Mouse (Mus musculus) layer of hippocampus, postnatal 36 days (tissue): Measurements from ENCODE around the gene Sdc3. TPM values are rescaled to one million over a fixed set of nuclear protein-coding genes. Genes with fewer than 3 reads are reported as not detected.

Experiments
- DNase-seq, 2 experiments: peaks; one replicate each; pipeline ENCODE4 v3.0.0; 2022
- total RNA-seq, 2 experiments: library from RNA; stranded (reverse); gene quantifications; 2 replicates each; pipeline ENCODE4 v1.2.3; 2021

Gene Sdc3
- total RNA-seq, 2 experiments from 2014 or later, result 127 to 136 TPM

DNA sequence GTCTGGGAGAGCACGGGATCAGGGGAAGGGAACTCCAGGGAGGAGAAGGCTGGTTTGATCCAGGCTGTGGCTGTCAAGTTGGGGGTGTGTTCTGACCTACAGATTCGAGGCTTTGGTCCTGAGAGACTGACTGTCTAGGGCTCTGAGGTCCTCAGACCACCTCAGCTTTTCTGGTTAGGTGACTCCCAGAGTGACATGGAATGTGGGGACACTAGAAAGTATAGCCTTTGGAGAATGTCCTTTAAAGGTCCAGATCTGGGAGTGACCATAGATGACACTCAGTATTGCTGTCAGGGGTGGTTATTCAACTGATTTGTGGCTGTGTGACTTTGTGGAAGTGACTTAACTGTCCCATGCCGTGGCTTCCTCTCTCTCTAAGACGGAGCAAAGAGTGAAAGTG is 2.4 kb downstream of the Sdc3 start:
- DNase-seq, result no peak

DNA sequence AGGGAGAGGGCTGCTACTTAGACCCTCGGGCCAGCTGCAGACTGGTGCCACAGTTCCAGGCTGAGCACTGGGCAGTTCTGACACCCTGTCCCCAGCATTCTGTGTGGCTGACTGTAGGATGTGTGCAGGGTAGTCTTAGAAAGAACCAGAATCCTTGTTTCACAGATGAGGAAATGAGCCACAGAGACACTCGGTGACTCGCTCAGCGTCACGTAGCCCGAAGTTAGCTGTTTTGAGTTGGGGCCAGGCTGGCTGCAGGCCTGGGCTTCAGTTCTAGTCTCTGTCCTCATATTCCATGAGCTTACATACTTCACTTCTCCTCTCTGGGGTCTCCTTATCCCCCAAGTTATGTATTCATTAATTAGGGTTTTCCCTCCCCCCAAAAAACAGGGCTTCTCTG is 3.6 kb downstream of the Sdc3 start:
- no peak for DNase-seq

DNA sequence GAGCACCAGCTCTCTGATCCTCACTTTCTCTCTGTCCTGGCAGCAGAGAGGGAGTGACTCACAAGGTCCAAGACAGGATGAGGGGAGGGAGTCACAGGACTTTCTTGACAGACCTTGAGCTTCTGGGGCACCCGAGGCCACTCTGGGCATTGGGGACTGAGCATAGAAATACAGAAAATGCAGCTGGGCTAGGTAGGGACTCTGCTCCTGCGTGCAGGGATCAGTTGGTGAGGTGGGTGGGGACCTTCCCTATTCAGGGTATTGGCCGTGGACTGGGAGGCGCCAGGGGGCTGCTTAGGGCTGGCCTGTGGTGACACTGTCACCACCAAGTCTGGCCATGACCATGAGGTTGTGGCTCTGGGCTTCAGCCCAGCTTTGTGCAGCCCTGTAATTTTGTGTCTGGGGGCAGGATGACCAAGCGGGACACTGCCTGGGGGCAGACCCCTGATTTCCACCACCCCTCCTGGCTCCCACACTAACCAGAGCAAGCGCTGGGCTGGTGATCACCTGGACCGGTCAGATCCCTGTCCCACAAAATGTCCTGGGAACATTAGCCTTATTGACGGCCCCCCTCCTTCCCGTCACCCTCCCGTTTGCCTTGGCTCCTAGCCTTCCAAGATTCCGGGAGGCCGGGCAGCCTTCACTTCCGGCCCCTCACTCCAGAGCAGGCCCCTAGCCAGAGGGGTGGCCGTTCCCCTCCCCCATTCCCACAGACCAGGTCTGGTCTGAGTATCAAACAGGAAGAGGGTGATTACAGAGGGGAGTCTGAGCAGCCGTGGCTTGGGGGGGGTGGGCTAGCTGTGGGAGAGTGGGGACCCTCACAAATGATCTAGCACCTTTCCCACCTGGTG is 5.1 kb downstream of the Sdc3 start:
- DNase-seq, result no peak

DNA sequence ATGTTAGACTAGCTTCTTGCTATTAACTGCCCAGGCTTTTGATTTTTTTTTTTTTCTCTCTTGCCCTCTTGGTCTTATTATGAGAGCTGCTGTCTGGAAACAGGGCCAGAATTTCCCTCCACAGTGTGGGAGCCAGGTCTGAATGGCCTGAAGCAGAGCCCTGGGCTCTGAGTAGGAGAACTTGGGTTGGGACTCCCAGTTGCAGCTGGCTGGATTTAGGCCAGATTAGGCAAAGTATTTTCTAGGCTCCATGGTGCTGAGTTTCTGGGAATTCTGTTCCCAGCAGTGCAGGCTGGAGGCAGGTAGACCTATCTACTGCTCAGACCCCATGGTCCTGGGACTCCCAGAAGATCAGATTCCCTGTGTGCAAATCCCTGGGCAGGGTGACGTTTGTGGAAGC is 6.1 kb downstream of the Sdc3 start:
- no peak for DNase-seq

DNA sequence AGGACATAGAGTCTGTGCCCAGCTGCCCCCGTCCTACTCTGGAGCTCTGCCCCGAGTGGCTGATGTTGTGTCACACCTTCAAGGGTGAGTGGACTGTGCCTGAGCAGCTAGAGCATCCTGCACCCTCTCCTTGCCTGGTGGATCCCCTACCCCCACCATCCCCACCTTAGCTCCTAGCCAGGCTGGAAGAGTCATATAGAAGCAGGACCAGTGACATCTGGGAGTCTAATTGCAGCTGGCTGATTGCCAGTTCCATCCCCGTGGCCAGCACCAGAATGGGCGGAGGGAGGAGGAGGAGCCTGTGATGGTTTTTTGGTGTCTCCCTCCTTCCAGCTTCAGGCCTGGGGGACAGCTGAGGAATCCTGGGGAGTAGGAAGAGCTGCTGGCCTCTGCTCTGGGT is 6.8 kb downstream of the Sdc3 start:
- no peak for DNase-seq

DNA sequence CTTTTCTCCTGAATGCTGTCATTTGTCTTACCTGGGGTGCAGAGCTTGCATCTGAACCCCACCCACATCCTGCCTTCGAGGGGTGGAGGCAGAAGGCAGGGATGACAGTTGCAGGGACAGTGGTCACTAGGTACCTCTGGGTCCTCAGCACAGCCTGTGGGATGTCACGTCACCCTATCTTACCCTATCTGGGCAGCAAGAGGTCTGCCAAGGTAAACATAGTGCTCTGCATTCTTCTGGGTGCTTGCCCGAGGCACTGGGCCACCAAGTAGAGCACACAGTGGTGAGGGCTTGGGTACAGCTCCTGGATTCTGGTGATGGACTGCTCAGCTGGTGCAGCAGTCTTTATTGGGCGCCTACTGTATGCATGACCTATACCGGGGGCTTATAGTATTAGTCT is 7.2 kb downstream of the Sdc3 start:
- DNase-seq, result no peak

DNA sequence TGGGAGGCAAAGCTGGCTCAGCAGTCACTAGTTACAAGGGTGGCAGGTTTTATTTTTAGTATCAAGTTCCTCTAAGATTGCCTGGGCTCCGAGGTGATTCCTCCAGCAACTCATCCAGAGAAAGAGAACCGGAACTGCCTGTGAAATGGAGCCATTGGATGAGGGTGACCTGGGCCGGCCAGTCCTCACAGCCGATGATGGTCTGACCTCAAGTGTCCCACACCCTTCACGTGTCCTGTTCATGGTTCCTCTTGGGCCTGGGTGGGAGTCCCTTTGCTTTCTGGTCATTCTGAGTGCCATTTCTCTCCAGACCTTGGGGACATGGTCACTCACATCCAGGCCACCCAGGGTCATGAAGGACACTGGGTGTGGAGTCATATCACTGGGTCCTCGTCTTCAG is 7.8 kb downstream of the Sdc3 start:
- DNase-seq, result no peak

DNA sequence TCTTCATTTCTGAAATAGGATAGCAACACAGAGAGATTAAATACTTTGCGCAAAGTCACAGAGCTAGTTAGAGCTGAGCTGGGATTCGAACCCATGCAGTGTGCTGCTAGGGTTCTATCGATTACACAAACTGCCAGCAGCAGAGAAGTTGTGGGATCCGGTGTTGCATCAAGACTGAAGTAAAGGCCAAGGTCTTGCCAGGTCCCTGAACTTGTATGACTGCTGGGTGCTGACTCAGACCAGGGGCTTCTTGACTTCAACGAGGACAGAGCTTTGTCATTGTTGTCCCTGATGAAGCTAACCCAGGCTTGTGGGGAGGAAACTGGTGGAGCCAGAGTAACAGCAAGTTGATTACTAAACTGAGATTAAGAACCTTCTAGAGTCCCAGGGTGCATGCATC is 8.9 kb downstream of the Sdc3 start:
- no peak for DNase-seq

DNA sequence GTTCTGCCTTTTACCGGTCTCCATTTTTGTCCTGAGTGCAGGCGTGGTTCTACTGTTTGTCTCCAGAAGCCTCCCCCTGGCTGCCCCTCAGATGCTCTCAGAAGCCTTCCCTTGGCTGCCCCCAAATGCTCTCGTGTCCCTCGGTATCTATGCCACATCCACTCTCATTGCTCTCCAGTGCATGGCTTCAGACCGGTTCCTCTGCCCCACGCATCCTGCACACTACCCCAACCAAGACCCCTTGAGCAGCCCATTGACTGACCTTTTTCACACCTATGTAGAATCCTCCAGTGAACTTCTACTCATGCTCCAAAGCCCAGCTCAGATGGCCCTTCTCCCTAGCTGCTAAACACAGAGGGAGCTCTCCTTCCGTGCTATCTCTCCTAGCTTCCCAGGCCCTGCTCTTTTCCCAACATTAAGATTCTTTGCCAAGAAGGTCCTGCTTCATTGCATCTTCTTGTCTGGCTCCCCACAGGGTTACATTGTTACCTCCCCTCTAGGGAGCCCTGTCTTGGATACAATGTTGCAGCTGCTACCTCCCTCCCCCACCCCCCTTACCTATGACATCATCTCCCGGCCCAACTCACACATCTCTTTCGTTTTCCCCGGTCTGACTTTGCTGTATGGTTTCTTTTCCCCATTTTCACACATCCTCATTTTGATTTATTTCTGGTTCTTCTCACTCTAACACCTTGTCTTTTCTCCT is 9.4 kb downstream of the Sdc3 start:
- no peak for DNase-seq

DNA sequence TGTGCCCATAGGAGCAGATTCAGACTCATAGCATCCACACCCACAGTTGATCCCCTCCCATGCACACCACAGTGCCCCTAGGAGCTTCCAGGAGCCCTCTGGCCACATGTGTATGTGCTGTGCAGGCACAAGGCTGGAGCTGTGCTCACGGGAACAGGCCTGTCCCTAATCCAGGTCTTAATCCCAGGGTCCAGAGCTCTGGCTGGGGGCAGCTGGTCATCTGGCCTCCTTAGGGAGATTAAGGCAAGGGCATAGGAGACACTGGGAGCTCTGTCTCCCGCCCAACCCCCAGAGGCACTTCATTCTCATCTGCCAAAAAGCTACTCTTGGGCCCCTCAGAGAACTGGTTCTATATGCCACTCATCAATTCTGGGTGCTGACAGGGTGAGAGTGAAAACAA is 11.3 kb downstream of the Sdc3 start:
- DNase-seq, result no peak

DNA sequence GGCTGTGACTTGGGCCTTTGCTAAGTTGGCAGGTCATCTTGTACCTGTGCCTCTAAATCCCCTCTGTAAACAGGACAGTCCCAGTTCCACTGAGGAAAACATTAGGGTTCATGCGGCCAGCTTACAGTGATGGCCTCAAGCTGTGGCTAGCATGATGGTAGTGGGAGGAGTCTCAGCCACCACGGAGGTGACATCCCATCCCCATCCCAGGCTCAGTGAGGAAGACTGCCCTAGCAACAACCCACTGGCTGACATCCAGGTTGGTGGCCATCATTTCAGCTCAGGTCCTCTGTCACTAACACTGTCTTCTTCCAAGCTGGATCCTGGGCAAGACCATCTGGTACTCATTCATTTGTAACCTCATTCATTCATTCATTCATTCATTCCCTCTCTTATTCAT is 12.0 kb downstream of the Sdc3 start:
- no peak for DNase-seq

DNA sequence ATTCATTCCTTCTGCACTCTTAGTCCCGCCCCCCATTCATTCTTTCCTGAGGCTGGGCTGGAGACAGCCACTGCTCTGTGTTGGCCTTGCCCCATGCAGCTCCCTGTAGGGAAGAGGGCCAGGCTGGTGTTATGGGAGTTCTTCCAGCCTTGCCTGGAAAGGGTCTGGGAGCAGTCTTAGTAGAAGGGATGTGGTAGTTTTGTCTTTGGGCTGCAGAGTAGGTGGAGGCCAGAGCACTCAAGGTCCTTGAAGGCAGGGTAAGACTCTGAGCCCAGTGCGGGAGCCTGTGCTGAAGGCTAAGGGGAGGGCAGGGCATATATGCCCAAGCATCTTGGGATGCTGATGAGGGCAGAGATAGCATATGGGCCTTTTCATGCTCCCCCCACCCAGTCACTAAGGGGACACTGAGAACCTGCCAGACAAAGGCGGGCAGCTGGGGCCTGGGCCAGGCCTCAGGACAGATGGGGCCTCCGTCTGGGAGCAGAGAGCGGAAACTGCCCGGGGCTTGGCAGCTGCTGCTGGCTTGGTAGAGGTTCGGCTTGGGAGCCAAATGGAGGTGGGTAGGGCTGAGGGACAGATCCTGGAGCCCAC is 12.5 kb downstream of the Sdc3 start:
- peak; percentile 71 to 78 for DNase-seq

DNA sequence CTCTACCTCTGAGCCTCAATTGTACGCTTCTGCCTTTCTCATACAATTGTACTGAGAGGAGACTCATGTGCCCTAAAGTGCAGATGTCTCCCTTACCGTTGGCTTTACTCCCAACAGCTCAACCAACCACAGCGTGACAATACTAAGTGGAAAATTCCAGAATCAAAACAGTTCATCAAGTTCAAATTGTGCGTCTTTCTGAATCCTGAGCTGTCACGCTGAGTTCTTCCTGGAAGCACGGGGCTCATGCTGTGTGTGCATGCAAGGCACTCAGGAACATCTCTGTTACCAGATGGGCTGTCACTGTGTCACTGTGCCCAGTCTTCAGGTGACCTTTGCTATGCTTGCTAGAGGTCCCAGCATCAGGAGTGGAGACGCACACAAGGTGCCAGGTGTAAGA is 13.4 kb downstream of the Sdc3 start:
- DNase-seq, result no peak

DNA sequence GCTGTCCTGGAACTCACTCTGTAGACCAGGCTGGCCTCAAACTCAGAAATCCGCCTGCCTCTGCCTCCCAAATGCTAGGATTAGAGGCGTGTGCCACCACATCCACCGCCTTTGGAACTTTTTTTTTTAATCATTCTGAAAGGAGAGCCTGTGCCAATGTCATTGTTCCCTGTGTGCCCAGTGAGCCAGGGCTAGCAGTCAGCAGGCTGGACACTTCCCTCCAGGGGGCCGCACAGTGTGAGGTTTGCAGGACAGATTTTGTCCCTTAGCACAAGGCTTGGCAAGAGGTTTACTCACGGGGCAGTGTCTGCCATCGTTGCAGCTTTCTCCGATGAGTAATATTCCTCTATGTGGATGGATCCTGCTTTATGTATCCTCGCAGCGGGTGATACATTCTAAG is 14.4 kb downstream of the Sdc3 start:
- DNase-seq, result no peak

DNA sequence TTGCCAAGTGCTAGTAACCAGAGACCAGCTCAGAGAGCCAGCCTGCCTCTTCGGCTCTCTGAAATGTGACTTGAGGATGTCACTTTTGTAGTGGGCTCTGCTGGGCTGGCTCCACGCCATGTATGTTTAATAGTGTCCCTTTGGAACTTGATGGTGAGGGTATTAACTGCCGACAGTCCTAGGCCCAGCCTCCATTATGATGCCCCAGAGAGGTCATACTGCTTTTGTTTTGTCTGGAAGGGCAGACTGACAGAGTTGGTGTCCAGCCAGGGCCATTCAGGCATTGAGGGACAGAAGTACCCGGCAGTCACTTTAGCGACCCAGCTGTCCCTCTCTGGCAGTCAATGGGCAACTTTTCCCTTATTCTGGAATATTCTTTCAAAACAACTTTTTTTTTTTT is 17.4 kb downstream of the Sdc3 start:
- no peak for DNase-seq

DNA sequence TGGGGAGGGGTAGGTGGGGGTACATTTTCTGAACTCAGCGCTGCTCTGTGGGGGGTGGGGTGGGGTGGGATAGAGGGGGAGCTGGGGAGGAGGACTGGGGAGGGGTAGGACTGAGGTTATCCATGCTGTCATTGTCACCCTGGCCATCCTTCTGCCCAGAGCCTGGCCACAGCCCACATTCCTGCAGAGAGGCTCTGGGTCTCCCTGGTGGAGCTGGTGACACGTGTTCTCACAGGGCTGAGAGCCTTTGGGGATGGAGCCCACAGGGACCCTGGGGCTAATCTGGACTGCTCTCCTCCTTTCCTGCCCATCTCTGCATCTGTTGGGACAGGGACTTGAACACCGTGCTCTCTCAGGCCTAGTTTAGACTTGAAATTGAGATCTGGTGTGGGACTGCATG is 18.5 kb downstream of the Sdc3 start:
- DNase-seq, result no peak

DNA sequence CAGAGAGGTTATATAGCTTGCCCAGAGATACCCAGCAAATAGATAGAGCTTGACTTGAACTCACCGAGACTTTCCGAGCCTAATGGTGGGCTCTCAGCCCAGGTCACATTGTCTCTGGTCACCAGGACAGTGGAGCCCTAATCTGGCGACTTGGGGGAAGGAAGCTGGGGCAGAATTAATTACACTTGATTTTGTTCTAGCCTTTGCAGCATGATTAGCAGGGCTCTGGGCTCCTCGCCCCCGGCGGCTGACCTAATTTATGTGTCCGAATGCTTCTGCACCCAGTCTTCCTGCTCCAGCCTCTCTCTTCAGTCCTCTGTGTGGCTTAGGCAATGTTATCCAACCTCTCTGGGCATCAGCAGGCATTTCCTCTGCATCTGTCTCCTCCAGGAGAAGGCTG is 19.0 kb downstream of the Sdc3 start:
- DNase-seq, result peak in 1 of 2 experiments; percentile 48

DNA sequence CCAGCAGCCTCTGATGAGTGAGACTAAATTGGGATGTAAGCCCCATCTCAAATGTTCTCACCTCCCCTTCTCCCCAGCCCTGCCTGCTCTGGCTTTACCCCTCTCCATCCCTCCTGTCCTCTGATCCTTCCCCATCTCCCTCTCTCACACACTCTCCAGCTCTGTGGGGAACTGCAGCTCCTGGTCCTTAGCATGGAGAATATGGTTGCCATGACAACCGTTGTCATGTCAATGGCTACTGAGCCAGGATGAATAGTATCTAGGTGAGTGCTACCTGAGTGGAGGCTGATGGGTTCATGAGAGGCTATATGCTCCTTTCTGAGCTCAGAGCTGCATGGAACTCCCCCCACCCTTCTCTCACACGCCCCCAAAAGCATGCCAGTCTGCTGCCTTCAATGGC is 21.6 kb downstream of the Sdc3 start:
- DNase-seq, result no peak

DNA sequence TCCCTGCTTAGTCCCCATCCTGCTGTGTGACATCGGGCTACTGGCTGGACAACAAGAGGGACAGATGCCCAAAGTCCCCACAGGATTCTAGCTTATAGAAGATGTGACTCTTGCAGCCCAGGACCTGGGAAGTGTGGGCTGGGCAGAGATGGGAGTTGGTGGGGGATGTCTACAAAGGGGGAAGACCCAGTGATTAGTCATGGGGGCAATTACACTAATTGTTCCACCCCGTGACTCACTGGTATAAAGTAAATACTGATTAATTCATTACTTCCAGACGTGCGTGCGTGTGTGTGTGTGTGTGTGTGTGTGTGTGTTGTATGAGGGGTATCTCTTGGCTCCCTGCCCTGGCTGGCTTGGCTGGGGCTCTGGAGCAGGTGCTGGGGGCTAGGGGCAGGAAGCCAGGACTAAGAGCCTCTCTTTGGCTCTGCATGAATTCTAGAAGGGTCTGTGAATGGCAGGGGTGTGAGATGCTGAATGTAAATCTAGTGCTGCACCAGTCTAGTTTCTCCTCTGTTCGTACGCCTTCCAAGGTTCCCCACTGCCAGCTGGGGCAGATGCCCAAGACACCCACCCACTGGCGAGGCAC is 22.5 kb downstream of the Sdc3 start:
- DNase-seq, result peak in 1 of 2 experiments; percentile 32

DNA sequence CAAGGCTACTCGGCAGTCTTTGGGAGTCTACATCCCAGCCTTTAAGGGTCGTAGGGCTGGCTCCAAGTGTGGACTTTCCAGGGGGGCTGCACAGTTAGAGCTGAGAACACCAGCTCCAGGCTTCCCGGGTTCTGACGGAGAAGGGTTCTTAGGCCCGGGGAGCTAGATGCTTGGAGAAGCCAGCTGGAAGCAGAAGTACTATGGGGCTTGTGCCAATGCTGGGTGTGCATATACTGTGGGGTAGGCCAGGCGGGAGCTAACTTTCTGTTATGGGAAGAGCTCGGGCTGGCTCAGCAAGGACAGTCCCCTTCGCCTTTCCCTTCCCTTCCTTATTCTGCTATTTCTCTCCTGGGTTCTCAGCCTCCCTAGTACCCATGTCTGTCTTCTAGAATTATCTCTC is 23.5 kb downstream of the Sdc3 start:
- DNase-seq, result no peak

DNA sequence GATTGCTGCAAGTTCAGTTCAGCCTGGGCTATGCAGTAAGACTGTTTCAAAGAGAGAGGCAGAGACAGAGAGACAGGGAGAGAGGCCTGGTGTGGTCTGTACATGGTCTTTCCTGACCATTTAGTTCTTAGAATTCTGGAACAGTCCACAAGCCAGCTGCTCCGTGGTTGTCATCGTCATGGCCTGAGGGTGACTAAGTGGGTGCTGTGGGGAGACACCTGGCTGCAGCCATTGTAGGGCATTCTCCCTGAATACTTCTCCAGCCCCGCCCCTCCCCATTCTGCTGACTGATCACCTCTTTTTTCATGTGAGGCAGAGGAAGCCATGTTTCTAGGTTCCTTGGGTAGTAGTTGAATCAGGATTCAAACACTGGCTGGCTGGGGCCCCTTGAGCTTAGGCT is 27.5 kb downstream of the Sdc3 start:
- DNase-seq, result no peak

DNA sequence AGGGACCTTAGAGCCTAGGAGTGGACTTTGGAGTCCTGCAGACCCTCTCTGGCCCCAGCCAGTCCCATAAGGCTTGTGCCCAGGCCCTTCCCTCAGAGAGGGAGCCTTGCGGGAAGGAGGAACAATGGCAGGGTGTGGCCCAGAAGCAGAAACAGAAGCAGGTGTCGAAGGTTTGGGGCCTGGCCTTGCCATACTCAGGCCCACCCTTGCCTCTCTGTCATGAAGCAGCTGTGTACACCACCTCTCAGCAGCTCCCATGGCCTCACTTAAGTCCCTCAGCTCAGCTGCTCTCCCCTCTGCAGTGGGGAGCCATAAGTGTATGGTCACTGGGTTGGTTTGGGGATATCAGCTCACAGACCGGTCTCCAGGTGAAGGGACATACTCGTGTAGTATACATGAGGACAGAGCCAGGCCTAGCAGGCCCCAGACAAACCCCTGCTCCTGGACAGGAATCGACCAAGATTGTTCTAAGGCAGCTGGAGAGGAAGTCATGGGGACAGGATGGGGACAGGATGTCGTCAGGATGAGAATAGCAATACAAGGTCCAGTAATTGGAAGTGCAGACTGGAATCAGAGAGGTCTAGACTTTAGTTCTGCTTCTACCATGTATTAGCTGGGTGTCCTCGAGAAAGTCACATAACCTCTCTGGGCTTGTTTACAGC is 28.4 kb downstream of the Sdc3 start:
- DNase-seq, result no peak
